Mouse (Mus musculus) heart, embryonic 12.5 days (tissue): Measurements from ENCODE around the gene Nptx2. TPM values are rescaled to one million over a fixed set of nuclear protein-coding genes. Genes with fewer than 3 reads are reported as not detected.

Experiments
- ATAC-seq: fragments of 200-750 bp; cut with Nextera tagmentation; 2 replicates; pipeline ENCODE4 v1.8.0; 2017; ENCODE audit warnings: moderate TSS enrichment, moderate library complexity; ENCODE audit not compliant: insufficient number of reproducible peaks, low FRiP score
- H3K27ac ChIP-seq: fragments of 300-500 bp; sonication (generic); 2 replicates; pipeline ENCODE4 v1.5.1; 2016; ENCODE audit warnings: mild to moderate bottlenecking, moderate library complexity; ENCODE audit not compliant: poor library complexity, severe bottlenecking
- H3K27me3 ChIP-seq: fragments of 300-500 bp; sonication (generic); replicated peaks from 2 replicates; pipeline ENCODE4 v1.6.1; 2016; ENCODE audit warnings: mild to moderate bottlenecking, moderate library complexity
- H3K36me3 ChIP-seq: fragments of 300-500 bp; sonication (generic); 2 replicates; pipeline ENCODE4 v1.6.1; 2016; ENCODE audit warnings: mild to moderate bottlenecking, moderate library complexity
- H3K4me1 ChIP-seq: fragments of 300-500 bp; sonication (generic); replicated peaks from 2 replicates; pipeline ENCODE4 v1.6.1; 2016; ENCODE audit warnings: mild to moderate bottlenecking
- H3K4me2 ChIP-seq: fragments of 300-500 bp; sonication (generic); 2 replicates; pipeline ENCODE4 v1.6.1; 2016; ENCODE audit warnings: mild to moderate bottlenecking, moderate library complexity
- H3K4me3 ChIP-seq: fragments of 300-500 bp; sonication (generic); 2 replicates; pipeline ENCODE4 v1.5.1; 2016; ENCODE audit warnings: mild to moderate bottlenecking
- H3K9ac ChIP-seq: fragments of 300-500 bp; sonication (generic); 2 replicates; pipeline ENCODE4 v1.6.1; 2016; ENCODE audit warnings: mild to moderate bottlenecking, moderate library complexity
- H3K9me3 ChIP-seq: fragments of 300-500 bp; sonication (generic); replicated peaks from 2 replicates; pipeline ENCODE4 v1.6.1; 2016; ENCODE audit warnings: mild to moderate bottlenecking, moderate library complexity
- WGBS: fragments of 180-500 bp; shearing (Covaris S2); methylation state at CpG from one replicate; pipeline ENCODE4 v1.1.7; 2016; 5-methylcytosine and 5-hydroxymethylcytosine counted together
- polyA plus RNA-seq: library from polyadenylated mRNA; unstranded; fragments of >200 nt; fragmentation: Nextera tagmentation; extraction: Ambion mirVana; gene quantifications from 2 replicates; pipeline ENCODE4 v1.2.1, GENCODE M21; 2016

Gene Nptx2
- polyA plus RNA-seq, 1 experiment from 2014 or later, result 0.22 TPM

GRCm38 (mm10) chr5:144524774-144525173 is 20.9 kb upstream of the Nptx2 start:
- Histone ChIP-seq H3K4me2 (no peak overlapping the region), H3K36me3 (no peaks in the 10 kb centered on the region), H3K27ac (no peak overlapping the region), H3K9ac (no peak overlapping the region), H3K9me3 (0 out of 2 replicates have a peak, but pooled peaks cover 2% of the 10 kb centered on the region), H3K27me3 (no peaks in the 10 kb centered on the region), H3K4me3 (no peak overlapping the region), H3K4me1 (peaks cover 5% of the 10 kb centered on the region; the same call in 1 of the 2 replicates)
- no peak for ATAC-seq
- WGBS, result 81% methylated on average over 10 of the region's 10 CpGs

- Histone ChIP-seq H3K4me1 (no peaks in the 10 kb centered on the region), H3K4me3 (no peak overlapping the region), H3K9me3 (0 out of 2 replicates have a peak, but pooled peaks cover 10% of the 10 kb centered on the region), H3K36me3 (no peaks in the 10 kb centered on the region), H3K27ac (no peak overlapping the region), H3K9ac (no peak overlapping the region), H3K4me2 (no peak overlapping the region), H3K27me3 (no peaks in the 10 kb centered on the region)
- 83% methylated on average over 11 of the region's 11 CpGs for WGBS
- no peak for ATAC-seq
Measured at GRCm38 (mm10) chr5:144529123-144529522, 16.6 kb upstream of the Nptx2 start.

- Histone ChIP-seq H3K9ac (no peak overlapping the region), H3K4me2 (no peak overlapping the region), H3K4me3 (no peak overlapping the region), H3K4me1 (peaks cover 11% of the 10 kb centered on the region), H3K9me3 (no peaks in the 10 kb centered on the region; the same call in 1 of the 2 replicates), H3K27me3 (peaks cover 44% of the 10 kb centered on the region), H3K27ac (no peak overlapping the region), H3K36me3 (no peaks in the 10 kb centered on the region)
- whole genome bisulfite sequencing, result 16% methylated on average over 12 of the region's 12 CpGs
- ATAC-seq, result no peak
Measured at GRCm38 (mm10) chr5:144542711-144543308, 2.9 kb upstream of the Nptx2 start.

GRCm38 (mm10) chr5:144546423-144546995 is 807 bp downstream of the Nptx2 start:
- WGBS, result 6% methylated on average over 34 of the region's 34 CpGs
- Histone ChIP-seq H3K36me3 (no peaks in the 10 kb centered on the region), H3K27ac (no peak overlapping the region), H3K4me3 (peak overlapping the region; percentile 41), H3K9me3 (no peaks in the 10 kb centered on the region; the same call in 1 of the 2 replicates), H3K4me1 (peaks cover 16% of the 10 kb centered on the region), H3K9ac (0 out of 2 replicates have a peak overlapping the region, but pooled peaks have one; percentile 8), H3K4me2 (peak overlapping the region; percentile 69), H3K27me3 (peaks cover 72% of the 10 kb centered on the region)
- ATAC-seq, result no peak

GRCm38 (mm10) chr5:144547333-144547878 is 1.7 kb downstream of the Nptx2 start:
- no peak for ATAC-seq
- no peak overlapping the region for H3K9ac ChIP-seq
- H3K4me2 ChIP-seq, result peak overlapping the region; percentile 60
- no peaks in the 10 kb centered on the region for H3K36me3 ChIP-seq
- H3K4me3 ChIP-seq, result no peak overlapping the region
- no peaks in the 10 kb centered on the region; the same call in 1 of the 2 replicates for H3K9me3 ChIP-seq
- H3K27ac ChIP-seq, result no peak overlapping the region
- whole genome bisulfite sequencing, result 17% methylated on average over 9 of the region's 9 CpGs
- peaks cover 16% of the 10 kb centered on the region for H3K4me1 ChIP-seq
- H3K27me3 ChIP-seq, result peaks cover 72% of the 10 kb centered on the region

- H3K9me3 ChIP-seq, result no peaks in the 10 kb centered on the region; the same call in 1 of the 2 replicates
- 7% methylated on average over 21 of the region's 21 CpGs for WGBS
- peaks cover 16% of the 10 kb centered on the region for H3K4me1 ChIP-seq
- H3K4me3 ChIP-seq, result peak overlapping the region; percentile 34
- H3K4me2 ChIP-seq, result peak overlapping the region; percentile 60
- no peaks in the 10 kb centered on the region for H3K36me3 ChIP-seq
- peaks cover 66% of the 10 kb centered on the region for H3K27me3 ChIP-seq
- ATAC-seq, result no peak
- no peak overlapping the region for H3K9ac ChIP-seq
- H3K27ac ChIP-seq, result no peak overlapping the region
Measured at GRCm38 (mm10) chr5:144548079-144548631, 2.5 kb downstream of the Nptx2 start.

- H3K9me3 ChIP-seq, result no peaks in the 10 kb centered on the region; the same call in 1 of the 2 replicates
- no peak overlapping the region for H3K4me3 ChIP-seq
- no peak overlapping the region for H3K4me2 ChIP-seq
- H3K4me1 ChIP-seq, result peaks cover 16% of the 10 kb centered on the region
- peaks cover 52% of the 10 kb centered on the region for H3K27me3 ChIP-seq
- ATAC-seq, result no peak
- H3K27ac ChIP-seq, result no peak overlapping the region
- WGBS, result 78% methylated on average over 9 of the region's 9 CpGs
- no peaks in the 10 kb centered on the region for H3K36me3 ChIP-seq
- H3K9ac ChIP-seq, result no peak overlapping the region
Measured at GRCm38 (mm10) chr5:144550003-144550402, 4.3 kb downstream of the Nptx2 start.

- no peak overlapping the region for H3K27ac ChIP-seq
- 58% methylated on average over 5 of the region's 5 CpGs for WGBS
Measured at GRCm38 (mm10) chr5:144550622-144551137, 5.0 kb downstream of the Nptx2 start.

GRCm38 (mm10) chr5:144556710-144557109 is 11.0 kb downstream of the Nptx2 start:
- Histone ChIP-seq H3K4me2 (no peak overlapping the region), H3K9ac (no peak overlapping the region), H3K27me3 (no peaks in the 10 kb centered on the region), H3K27ac (no peak overlapping the region), H3K9me3 (no peaks in the 10 kb centered on the region), H3K4me1 (no peaks in the 10 kb centered on the region), H3K4me3 (no peak overlapping the region), H3K36me3 (no peaks in the 10 kb centered on the region)
- WGBS, result 55% methylated on average over 10 of the region's 10 CpGs
- no peak for ATAC-seq

More at GRCm38 (mm10) chr5:144550622-144551137, 5.0 kb downstream of the Nptx2 start:
- no peak overlapping the region for H3K4me2 ChIP-seq
- no peaks in the 10 kb centered on the region; the same call in 1 of the 2 replicates for H3K9me3 ChIP-seq
- peaks cover 46% of the 10 kb centered on the region for H3K27me3 ChIP-seq
- no peak overlapping the region for H3K4me3 ChIP-seq
- no peak overlapping the region for H3K9ac ChIP-seq
- no peak for ATAC-seq
- no peaks in the 10 kb centered on the region for H3K36me3 ChIP-seq
- H3K4me1 ChIP-seq, result peaks cover 14% of the 10 kb centered on the region

GRCm38 (mm10) chr5:144557363-144557762 is 11.7 kb downstream of the Nptx2 start:
- H3K4me2 ChIP-seq, result no peak overlapping the region
- H3K9ac ChIP-seq, result no peak overlapping the region
- no peak overlapping the region for H3K27ac ChIP-seq
- WGBS, result 56% methylated on average over 8 of the region's 8 CpGs
- H3K4me1 ChIP-seq, result no peaks in the 10 kb centered on the region
- H3K9me3 ChIP-seq, result no peaks in the 10 kb centered on the region
- H3K36me3 ChIP-seq, result no peaks in the 10 kb centered on the region
- ATAC-seq, result no peak
- H3K4me3 ChIP-seq, result no peak overlapping the region
- H3K27me3 ChIP-seq, result no peaks in the 10 kb centered on the region

GRCm38 (mm10) chr5:144558481-144558880 is 12.8 kb downstream of the Nptx2 start:
- no peak overlapping the region for H3K9ac ChIP-seq

More at GRCm38 (mm10) chr5:144558481-144558880, 12.8 kb downstream of the Nptx2 start:
- Histone ChIP-seq H3K27me3 (no peaks in the 10 kb centered on the region), H3K9me3 (no peaks in the 10 kb centered on the region), H3K4me2 (no peak overlapping the region), H3K36me3 (no peaks in the 10 kb centered on the region), H3K4me3 (no peak overlapping the region), H3K27ac (no peak overlapping the region), H3K4me1 (no peaks in the 10 kb centered on the region)
- no peak for ATAC-seq
